Comparison of ENCODE assay signal across 8 mouse cellular contexts in the genomic region with DNA sequence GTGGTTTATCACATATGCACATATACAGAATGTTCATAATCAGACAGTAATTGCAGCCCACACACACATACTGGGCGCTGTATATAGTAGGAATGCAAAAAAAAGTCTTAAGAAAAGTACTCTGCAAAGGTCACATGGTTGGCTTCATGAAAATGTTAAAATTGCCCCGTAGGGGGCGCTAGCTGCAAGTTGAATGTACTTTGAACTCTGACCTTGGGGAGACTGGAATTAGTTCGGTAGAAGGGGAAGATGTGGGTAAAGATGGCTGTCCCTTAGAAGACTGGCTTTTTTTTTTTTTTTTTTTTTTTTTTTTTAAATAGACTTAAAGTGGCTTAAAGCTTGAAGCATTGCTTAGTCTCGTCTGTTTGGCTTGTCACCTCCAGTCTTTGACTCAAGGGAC. TPM values are rescaled to one million over a fixed set of nuclear protein-coding genes. Genes with fewer than 3 reads are reported as not detected.
DNase-seq lines count a peak whose midpoint lies in the region; ATAC-seq lines count a peak whose summit lies in the region.
"Had no signal": no experiment of that assay in that cellular context is flagged by ENCODE, and none has a peak within 500 bp of the region (broad histone marks: within the 10 kb centered on the region; RNA-seq: fewer than 3 reads in every experiment).

No protein-coding gene starts in this region.

- peak; percentile 69 to 70 for DNase-seq in right cerebral cortex, adult 2 months (ENCODE audit: low spot score in 2 of 2)
- DNase-seq in right cerebral cortex, postnatal 25 days, result no peak
- peak; percentile 76 to 79 for DNase-seq in heart, postnatal 36 days
- DNase-seq in liver, embryonic 11.5 days (ENCODE audit: low spot score), result peak; percentile 61
- peak; percentile 68 to 69 for DNase-seq in right cerebral cortex, postnatal 10 days (ENCODE audit: low spot score in 2 of 2)

- no peak overlapping the region for H3K4me2 ChIP-seq in liver, embryonic 11.5 days

- H3K4me1 ChIP-seq in liver, embryonic 11.5 days (replicated peaks; ENCODE audit: control insufficient read depth, insufficient read depth, low read length), result peaks cover 13% of the 10 kb centered on the region

- no peak overlapping the region for H3K4me3 ChIP-seq in liver, embryonic 11.5 days (ENCODE audit: low read depth, low read length)

- no peaks in the 10 kb centered on the region for H3K9me3 ChIP-seq in liver, embryonic 11.5 days (ENCODE audit: control insufficient read depth, low read length)

- intact Hi-C loops in heart, postnatal 36 days (cut with DNase I), result loop anchor here (1.0 to 5.0 kb wide), 5 partner anchors 46 to 186 kb away; no protein-coding TSS in a partner anchor

- peak; percentile 50 for ATAC-seq in activated CD4-positive, CD25-positive, alpha-beta regulatory T cell, adult 4 months
- ATAC-seq in common myeloid progenitor, adult 5-6 weeks (replicated peaks; ENCODE audit: low read depth, poor library complexity, severe bottlenecking), result peak; percentile 61
- ATAC-seq in liver, embryonic 11.5 days (replicated peaks; ENCODE audit: low FRiP score), result no peak

- H3K9ac ChIP-seq in liver, embryonic 11.5 days (ENCODE audit: low read depth, low read length), result no peak overlapping the region

- H3K27ac ChIP-seq in liver, embryonic 11.5 days (ENCODE audit: low read depth, low read length), result no peak overlapping the region

- no peaks in the 10 kb centered on the region for H3K27me3 ChIP-seq in liver, embryonic 11.5 days (replicated peaks; ENCODE audit: control insufficient read depth, insufficient read depth, low read length)

- H3K36me3 ChIP-seq in liver, embryonic 11.5 days (ENCODE audit: control insufficient read depth, insufficient read depth, low read length), result no peaks in the 10 kb centered on the region

- WGBS in liver, embryonic 11.5 days, result 18% methylated on average over 5 of the region's 5 CpGs

RNA-seq across cellular contexts. Expression of a gene that starts 28.4 kb away (rescaled TPM):
- 10 to 100 TPM; 23.7 to 26.7 TPM for polyA plus RNA-seq in activated CD4-positive, CD25-positive, alpha-beta regulatory T cell, adult 4 months (2017; shearing (Covaris generic))
- total RNA-seq in common myeloid progenitor, adult 5-6 weeks (2017), result 20.5 and 20.6 TPM in 2 replicates
- 100 to 1,000 TPM; 125 to 130 TPM for total RNA-seq in heart, postnatal 36 days (2021)
- polyA plus RNA-seq in liver, embryonic 11.5 days (2014; fragmentation: Nextera tagmentation; extraction: Ambion mirVana), result 30.1 and 31.1 TPM in 2 replicates

RNA-seq across cellular contexts. Expression of a gene that starts 55.0 kb away (rescaled TPM):
- polyA plus RNA-seq in activated CD4-positive, CD25-positive, alpha-beta regulatory T cell, adult 4 months (2017; shearing (Covaris generic)), result under 1 TPM in 1 of 2 experiments, not detected in 1; 0.52 TPM
- total RNA-seq in common myeloid progenitor, adult 5-6 weeks (2017), result not detected in 2 replicates
- total RNA-seq in heart, postnatal 36 days (2021), result not detected
- polyA plus RNA-seq in liver, embryonic 11.5 days (2014; fragmentation: Nextera tagmentation; extraction: Ambion mirVana), result not detected in 2 replicates
- total RNA-seq: layer of hippocampus, postnatal 14 days had no signal
